Mouse (Mus musculus) heart, embryonic 11.5 days (tissue): ENCODE data around the gene Sept11. TPM values are rescaled to one million over a fixed set of nuclear protein-coding genes. Genes with fewer than 3 reads are reported as not detected.

Source experiments
- ATAC-seq: fragments of 200-750 bp; cut with Nextera tagmentation; replicated peaks from 2 replicates; pipeline ENCODE4 v1.8.0; 2017; ENCODE audit warnings: moderate library complexity; ENCODE audit not compliant: insufficient number of reproducible peaks, low FRiP score, low TSS enrichment
- H3K27ac ChIP-seq: fragments of 300-500 bp; sonication (generic); 2 replicates; pipeline ENCODE4 v1.5.1; 2014; ENCODE audit warnings: mild to moderate bottlenecking, low read depth, low read length
- H3K27me3 ChIP-seq: fragments of 300-500 bp; sonication (generic); 2 replicates; pipeline ENCODE4 v1.6.1; 2014; ENCODE audit warnings: mild to moderate bottlenecking, low read length, mixed read lengths; ENCODE audit not compliant: control insufficient read depth, insufficient read depth
- H3K36me3 ChIP-seq: fragments of 300-500 bp; sonication (generic); 2 replicates; pipeline ENCODE4 v1.6.1; 2014; ENCODE audit warnings: mild to moderate bottlenecking, low read length, moderate library complexity, mixed read lengths; ENCODE audit not compliant: control insufficient read depth, insufficient read depth
- H3K4me1 ChIP-seq: fragments of 300-500 bp; sonication (generic); 2 replicates; pipeline ENCODE4 v1.6.1; 2014; ENCODE audit warnings: low read length; ENCODE audit not compliant: control insufficient read depth, insufficient read depth
- H3K4me2 ChIP-seq: fragments of 300-500 bp; sonication (generic); 2 replicates; pipeline ENCODE4 v1.6.1; 2014; ENCODE audit warnings: mild to moderate bottlenecking, moderate library complexity
- H3K4me3 ChIP-seq: fragments of 300-500 bp; sonication (generic); 2 replicates; pipeline ENCODE4 v1.5.1; 2014; ENCODE audit warnings: low read depth, low read length
- H3K9ac ChIP-seq: fragments of 300-500 bp; sonication (generic); 2 replicates; pipeline ENCODE4 v1.6.1; 2014; ENCODE audit warnings: mild to moderate bottlenecking, low read depth, low read length, moderate library complexity
- H3K9me3 ChIP-seq: fragments of 300-500 bp; sonication (generic); replicated peaks from 2 replicates; pipeline ENCODE4 v1.6.1; 2016; ENCODE audit warnings: low read length; ENCODE audit not compliant: control insufficient read depth
- WGBS: fragments of 180-500 bp; shearing (Covaris S2); extraction: QIAGEN DNeasy Blood & Tissue Kit; methylation state at CpG from one replicate; pipeline ENCODE4 v1.1.7; 2014; ENCODE audit not compliant: insufficient replicate concordance; 5-methylcytosine and 5-hydroxymethylcytosine counted together
- polyA plus RNA-seq: library from polyadenylated mRNA; unstranded; fragments of >200 nt; fragmentation: Nextera tagmentation; extraction: Ambion mirVana; gene quantifications from 2 replicates; pipeline ENCODE4 v1.2.1, GENCODE M21; 2014

Gene Sept11
- polyA plus RNA-seq, 1 experiment from 2014 or later, result 96.6 TPM

DNA sequence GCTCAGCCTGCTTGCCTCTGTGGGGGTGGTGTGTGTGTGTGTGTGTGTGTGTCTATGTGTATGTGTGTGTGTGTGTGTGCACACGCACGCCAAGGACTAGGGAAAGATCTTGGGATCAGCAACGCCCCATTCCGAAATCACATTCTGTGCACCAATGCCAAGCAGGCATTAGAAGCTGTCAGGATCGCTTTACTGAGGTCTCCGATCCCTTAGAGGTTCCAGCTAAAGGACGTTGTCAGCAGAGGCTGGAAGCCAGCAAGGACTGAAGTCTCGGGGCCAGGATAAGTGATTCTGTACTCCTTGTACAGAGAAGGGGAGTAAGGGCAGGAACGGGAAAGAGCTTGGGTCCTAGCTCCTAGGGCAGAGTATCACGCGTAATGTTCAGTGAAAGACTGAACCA is 61.2 kb downstream of the Sept11 start:
- no peak overlapping the region for H3K9ac ChIP-seq
- H3K4me1 ChIP-seq, result peaks cover 35% of the 10 kb centered on the region
- no peaks in the 10 kb centered on the region for H3K9me3 ChIP-seq
- no peak overlapping the region for H3K27ac ChIP-seq
- no peak for ATAC-seq
- H3K4me3 ChIP-seq, result no peak overlapping the region
- no peak overlapping the region for H3K4me2 ChIP-seq
- 87% methylated on average over 11 of the region's 11 CpGs for WGBS
- no peaks in the 10 kb centered on the region for H3K27me3 ChIP-seq
- H3K36me3 ChIP-seq, result peaks cover 18% of the 10 kb centered on the region

DNA sequence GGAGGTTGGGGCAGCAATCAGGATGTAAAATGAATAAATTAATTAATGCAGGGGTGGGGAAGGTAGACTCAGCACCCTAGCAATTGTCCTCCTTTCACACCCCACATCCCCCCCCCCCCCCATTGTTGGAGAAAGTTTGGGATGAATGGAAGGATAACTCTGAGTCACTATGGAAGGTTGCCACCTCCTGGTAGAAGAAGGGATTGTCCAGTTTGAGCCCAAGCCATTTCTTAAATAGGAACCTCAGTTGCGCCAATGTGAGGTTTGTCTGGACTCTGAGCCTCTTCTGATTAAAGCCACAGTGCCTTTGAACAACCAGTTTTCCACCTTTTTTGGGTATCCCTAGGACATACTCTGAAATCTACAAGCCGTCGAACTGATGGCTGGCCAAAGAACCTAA is 70.3 kb downstream of the Sept11 start:
- Histone ChIP-seq H3K4me1 (no peaks in the 10 kb centered on the region), H3K27ac (no peak overlapping the region), H3K36me3 (peaks cover 25% of the 10 kb centered on the region), H3K4me2 (no peak overlapping the region), H3K9me3 (no peaks in the 10 kb centered on the region), H3K9ac (no peak overlapping the region), H3K4me3 (no peak overlapping the region), H3K27me3 (no peaks in the 10 kb centered on the region)
- no peak for ATAC-seq
- WGBS, result 87% methylated on average over 3 of the region's 3 CpGs

DNA sequence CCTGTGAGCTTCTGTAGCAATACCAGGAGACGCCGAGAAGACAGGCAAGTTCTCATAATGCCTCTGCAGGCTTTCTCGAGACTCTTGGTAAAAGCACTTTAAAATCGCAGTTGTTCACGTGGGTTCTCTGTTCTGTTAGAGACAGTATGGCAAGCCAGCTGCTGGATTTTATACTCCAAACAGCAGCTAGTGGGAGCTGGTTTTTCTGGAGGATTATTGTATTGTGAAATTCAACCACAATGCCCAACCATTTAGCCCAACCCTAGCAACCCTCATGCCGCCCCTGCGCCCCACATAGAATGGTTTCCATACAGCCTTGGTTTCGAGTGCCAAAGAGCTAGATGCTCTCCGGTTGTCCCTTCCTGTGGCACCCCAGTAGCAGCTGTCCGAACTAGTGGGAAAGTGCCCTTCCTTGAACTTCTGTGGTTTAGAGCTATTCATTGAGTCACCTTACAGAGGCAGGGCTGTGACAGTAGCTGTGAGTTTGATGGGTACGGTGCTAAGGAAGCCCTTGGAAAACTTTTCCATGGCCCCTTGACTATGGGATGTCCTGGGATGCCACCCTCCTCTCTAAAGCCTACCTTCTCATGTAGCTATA is 74.8 kb downstream of the Sept11 start:
- H3K4me1 ChIP-seq, result peaks cover 10% of the 10 kb centered on the region; the same call in 1 of the 2 replicates
- H3K27ac ChIP-seq, result no peak overlapping the region
- H3K9me3 ChIP-seq, result no peaks in the 10 kb centered on the region
- peaks cover 28% of the 10 kb centered on the region for H3K36me3 ChIP-seq
- H3K9ac ChIP-seq, result no peak overlapping the region
- no peaks in the 10 kb centered on the region for H3K27me3 ChIP-seq
- H3K4me3 ChIP-seq, result no peak overlapping the region
- H3K4me2 ChIP-seq, result no peak overlapping the region
- no peak for ATAC-seq
- 91% methylated on average over 11 of the region's 11 CpGs for WGBS

DNA sequence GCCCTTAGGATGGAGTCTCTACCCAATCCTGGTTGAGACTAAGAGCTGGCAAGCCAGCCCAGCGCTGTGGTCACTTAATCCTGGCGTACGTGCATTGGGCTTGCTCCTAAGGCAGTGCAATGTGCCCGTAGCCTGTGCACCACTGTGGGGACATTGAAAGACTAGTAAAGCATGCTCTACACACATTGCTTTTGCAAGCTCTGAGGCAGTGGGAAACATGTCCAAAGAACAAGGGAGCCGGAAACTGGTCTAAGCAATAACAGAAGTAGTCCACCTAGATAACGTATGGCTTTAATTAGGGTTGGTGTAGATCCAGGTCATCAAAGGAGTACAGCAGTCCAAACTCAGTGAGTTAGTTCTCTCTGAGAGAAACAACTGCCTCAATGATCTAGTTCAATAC is 75.4 kb downstream of the Sept11 start:
- Histone ChIP-seq H3K36me3 (peaks cover 30% of the 10 kb centered on the region), H3K4me3 (no peak overlapping the region), H3K27me3 (no peaks in the 10 kb centered on the region), H3K4me1 (peaks cover 10% of the 10 kb centered on the region; the same call in 1 of the 2 replicates), H3K27ac (no peak overlapping the region), H3K9ac (no peak overlapping the region), H3K4me2 (no peak overlapping the region), H3K9me3 (no peaks in the 10 kb centered on the region)
- no peak for ATAC-seq
- 92% methylated on average over 6 of the region's 6 CpGs for WGBS

DNA sequence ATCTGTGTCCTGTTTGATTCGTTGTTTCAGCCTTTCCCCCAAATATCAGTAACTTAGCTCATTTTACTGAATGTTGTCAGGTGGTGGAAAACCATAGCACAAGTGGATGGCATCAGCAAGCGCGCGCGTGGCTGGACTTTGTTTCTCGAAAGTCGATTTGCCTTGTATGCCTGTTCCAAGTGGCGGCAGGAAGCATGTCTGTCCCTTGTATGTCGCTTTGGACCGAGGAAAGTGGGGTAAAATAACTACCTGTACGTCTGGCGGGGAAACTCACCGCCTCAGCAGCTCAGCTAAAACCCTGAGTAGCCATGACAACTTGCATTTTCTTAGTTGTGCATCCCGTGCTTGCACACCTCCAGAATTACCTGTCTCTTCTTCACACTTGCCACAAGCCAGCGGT is 78.2 kb downstream of the Sept11 start:
- Histone ChIP-seq H3K27me3 (no peaks in the 10 kb centered on the region), H3K27ac (no peak overlapping the region), H3K9me3 (no peaks in the 10 kb centered on the region), H3K4me1 (peaks cover 10% of the 10 kb centered on the region; the same call in 1 of the 2 replicates), H3K36me3 (peaks cover 25% of the 10 kb centered on the region), H3K9ac (no peak overlapping the region), H3K4me3 (no peak overlapping the region), H3K4me2 (no peak overlapping the region)
- WGBS, result 93% methylated on average over 15 of the region's 15 CpGs
- ATAC-seq, result no peak

DNA sequence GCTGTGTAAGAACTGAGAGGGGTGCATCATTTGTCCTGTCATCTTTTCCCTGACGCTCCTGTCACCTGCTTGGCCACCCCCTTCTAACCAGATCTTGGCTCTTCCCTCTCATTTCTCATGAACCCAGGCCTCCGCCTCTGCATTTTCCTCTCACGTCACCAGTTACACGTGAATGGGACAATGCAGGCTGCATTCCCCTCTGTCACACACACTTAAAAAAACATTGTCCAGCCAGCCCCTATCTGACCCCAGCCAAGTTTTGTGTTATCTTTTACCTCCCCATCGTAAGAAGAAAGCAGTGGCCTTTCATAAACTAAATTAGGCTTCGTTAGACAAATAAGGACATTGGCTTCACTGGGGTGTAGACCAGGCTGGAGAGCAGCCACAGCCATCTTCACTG is 79.3 kb downstream of the Sept11 start:
- Histone ChIP-seq H3K9ac (no peak overlapping the region; the same call in 1 of the 2 replicates), H3K4me1 (peaks cover 10% of the 10 kb centered on the region; the same call in 1 of the 2 replicates), H3K36me3 (peaks cover 22% of the 10 kb centered on the region), H3K4me2 (no peak overlapping the region), H3K9me3 (no peaks in the 10 kb centered on the region), H3K4me3 (no peak overlapping the region), H3K27me3 (no peaks in the 10 kb centered on the region), H3K27ac (0 out of 2 replicates have a peak overlapping the region, but pooled peaks have one; percentile 10)
- WGBS, result 47% methylated on average over 6 of the region's 6 CpGs
- peak; percentile 18; the same call in 1 of the 2 replicates for ATAC-seq

DNA sequence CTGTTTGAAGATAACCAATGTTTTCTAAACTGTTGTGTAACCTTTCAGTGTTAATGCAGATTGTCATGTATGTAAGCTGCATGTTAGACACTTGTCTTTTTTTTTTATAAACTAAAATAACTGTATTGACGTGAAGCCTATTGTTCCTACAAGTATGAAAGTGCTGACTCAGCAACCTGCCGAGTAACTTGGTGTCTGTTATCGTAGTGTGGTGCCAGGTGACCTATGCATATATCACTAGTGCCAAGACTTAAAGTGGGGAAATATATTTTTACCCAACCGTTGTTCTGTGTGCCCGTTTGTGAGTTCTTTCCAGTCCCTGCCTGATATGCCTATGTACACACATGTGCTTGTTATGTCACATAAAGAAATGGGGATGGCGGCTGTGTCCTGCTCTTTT is 81.4 kb downstream of the Sept11 start:
- H3K9me3 ChIP-seq, result no peaks in the 10 kb centered on the region
- WGBS, result 85% methylated on average over 6 of the region's 6 CpGs
- ATAC-seq, result no peak
- H3K4me2 ChIP-seq, result no peak overlapping the region
- peaks cover 16% of the 10 kb centered on the region for H3K36me3 ChIP-seq
- no peak overlapping the region for H3K27ac ChIP-seq
- H3K4me1 ChIP-seq, result peaks cover 10% of the 10 kb centered on the region; the same call in 1 of the 2 replicates
- no peak overlapping the region for H3K4me3 ChIP-seq
- no peaks in the 10 kb centered on the region for H3K27me3 ChIP-seq
- no peak overlapping the region for H3K9ac ChIP-seq

DNA sequence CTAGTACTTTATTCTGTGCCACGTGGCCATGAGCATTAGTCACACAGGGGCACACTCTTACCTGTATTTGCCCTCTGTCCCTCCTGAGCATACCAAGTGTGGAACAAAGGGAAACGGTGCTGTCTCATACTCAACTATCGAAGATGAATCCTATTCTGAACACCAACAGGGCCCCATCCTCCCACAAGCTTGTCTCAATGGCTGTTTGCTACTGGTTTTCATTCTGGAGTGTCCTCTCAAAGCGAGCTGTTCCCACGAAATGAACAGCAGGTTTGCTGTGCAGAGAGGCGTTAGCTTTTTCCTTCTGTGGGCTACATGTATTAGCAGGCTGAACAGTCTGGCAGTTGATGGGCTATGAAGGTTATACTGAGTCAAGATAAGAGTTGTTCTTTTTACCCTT is 85.4 kb downstream of the Sept11 start:
- H3K4me1 ChIP-seq, result no peaks in the 10 kb centered on the region
- peaks cover 10% of the 10 kb centered on the region; the same call in 1 of the 2 replicates for H3K36me3 ChIP-seq
- WGBS, result 82% methylated on average over 6 of the region's 6 CpGs
- no peaks in the 10 kb centered on the region for H3K27me3 ChIP-seq
- no peaks in the 10 kb centered on the region for H3K9me3 ChIP-seq
- no peak overlapping the region for H3K27ac ChIP-seq
- no peak overlapping the region for H3K4me3 ChIP-seq
- H3K9ac ChIP-seq, result no peak overlapping the region
- no peak overlapping the region for H3K4me2 ChIP-seq
- ATAC-seq, result no peak

DNA sequence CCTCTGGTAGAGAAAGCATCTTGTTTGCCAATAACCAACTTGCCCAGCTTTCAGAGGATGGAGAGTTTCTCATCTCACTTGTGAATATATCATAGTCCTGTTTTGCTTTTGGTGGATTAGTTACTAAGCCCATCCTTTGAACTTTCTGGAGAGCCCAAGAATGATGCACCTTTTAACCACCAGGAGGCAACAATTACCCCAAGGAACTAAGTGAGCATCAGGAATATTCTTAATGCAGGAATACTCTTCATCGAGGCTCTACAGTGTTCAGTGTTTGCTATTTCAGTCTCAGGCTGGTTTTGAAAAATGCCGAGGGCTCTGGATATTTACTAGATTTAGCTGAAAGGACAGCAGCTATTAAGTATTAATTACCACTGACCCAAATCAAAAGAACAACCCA is 87.0 kb downstream of the Sept11 start:
- Histone ChIP-seq H3K4me2 (no peak overlapping the region), H3K4me3 (no peak overlapping the region), H3K27ac (no peak overlapping the region), H3K27me3 (no peaks in the 10 kb centered on the region), H3K36me3 (peaks cover 10% of the 10 kb centered on the region; the same call in 1 of the 2 replicates), H3K9me3 (no peaks in the 10 kb centered on the region), H3K4me1 (no peaks in the 10 kb centered on the region), H3K9ac (no peak overlapping the region)
- no peak for ATAC-seq
- 63% methylated on average over 2 of the region's 2 CpGs for WGBS
